Mouse (Mus musculus): Measurements from ENCODE around the gene Ifi35. TPM values are rescaled to one million over a fixed set of nuclear protein-coding genes. Genes with fewer than 3 reads are reported as not detected.
"Not testable (repeated sequence)": the region's sequence is repeated elsewhere in the genome, so short reads cannot be mapped to it uniquely, and the experiment has no call there.

The Ifi35 gene
- polyA plus RNA-seq, 1 experiment, result 61.9 TPM

DNA sequence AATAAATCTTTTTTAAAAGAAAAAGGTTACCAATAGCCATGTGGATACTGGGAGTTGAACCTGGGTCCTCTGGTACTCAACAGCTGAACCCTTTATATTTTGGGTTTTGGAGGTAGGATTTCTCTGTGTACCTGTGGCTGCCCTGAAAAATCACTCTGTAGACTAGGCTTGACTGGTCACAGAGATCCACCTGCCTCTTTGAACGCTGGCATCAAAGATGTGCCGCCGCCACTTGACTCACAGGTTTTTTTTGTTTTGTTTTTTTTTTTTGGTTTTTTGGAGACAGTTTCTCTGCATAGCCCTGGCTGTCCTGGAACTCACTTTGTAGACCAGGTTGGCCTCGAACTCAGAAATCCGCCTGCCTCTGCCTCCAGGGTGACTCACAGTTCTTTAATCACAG is 421 bp upstream of the Ifi35 start:
- DNase-seq (ENCODE audit: low read depth), result no peak

- DNase-seq (ENCODE audit: low read depth), result no peak
Observed at GRCm38 (mm10) chr11:101448899-101449298, 692 bp downstream of the Ifi35 start.

DNA sequence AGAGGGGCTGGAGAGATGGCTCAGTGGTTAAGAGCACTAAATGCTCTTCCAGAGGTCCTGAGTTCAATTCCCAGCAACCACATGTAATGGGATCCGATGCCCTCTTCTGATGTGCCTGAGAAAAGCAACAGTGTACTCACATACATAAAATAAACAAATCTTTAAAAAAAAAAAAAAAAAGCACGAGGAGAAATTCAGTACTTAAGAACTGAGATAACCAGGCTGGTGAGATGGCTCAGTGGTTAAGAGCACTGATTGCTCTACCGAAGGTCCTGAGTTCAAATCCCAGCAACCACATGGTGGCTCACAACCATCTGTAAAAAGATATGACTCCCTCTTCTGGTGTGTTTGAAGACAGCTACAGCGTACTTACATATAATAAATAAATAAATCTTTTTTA is 1.4 kb downstream of the Ifi35 start:
- not testable (repeated sequence) for DNase-seq (ENCODE audit: low read depth)

GRCm38 (mm10) chr11:101450394-101450793 is 2.2 kb downstream of the Ifi35 start:
- DNase-seq (ENCODE audit: low read depth), result no peak

DNA sequence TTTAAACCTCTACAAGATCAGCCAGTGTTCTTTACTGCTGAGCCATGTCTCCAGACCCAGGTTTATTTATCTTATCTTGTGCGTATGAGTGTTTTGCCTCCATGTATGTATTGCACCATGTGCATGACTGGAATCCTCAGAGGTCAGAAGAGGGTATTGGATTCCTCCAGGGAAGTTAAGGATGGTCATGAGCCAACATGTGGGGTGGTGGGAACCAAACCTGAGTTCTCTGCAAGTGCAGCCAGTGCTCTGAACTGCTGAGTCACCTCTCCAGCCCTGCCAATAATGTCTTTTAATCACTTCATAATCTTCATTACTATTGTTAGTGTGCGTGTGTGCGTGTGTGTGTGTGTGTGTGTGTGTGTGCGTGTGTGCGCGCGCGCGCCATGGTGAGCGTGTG is 3.3 kb downstream of the Ifi35 start:
- peak; percentile 70 for DNase-seq (ENCODE audit: low read depth)

- DNase-seq (ENCODE audit: low read depth), result peak; percentile 65
Observed at GRCm38 (mm10) chr11:101452093-101452774, 4.0 kb downstream of the Ifi35 start.

DNA sequence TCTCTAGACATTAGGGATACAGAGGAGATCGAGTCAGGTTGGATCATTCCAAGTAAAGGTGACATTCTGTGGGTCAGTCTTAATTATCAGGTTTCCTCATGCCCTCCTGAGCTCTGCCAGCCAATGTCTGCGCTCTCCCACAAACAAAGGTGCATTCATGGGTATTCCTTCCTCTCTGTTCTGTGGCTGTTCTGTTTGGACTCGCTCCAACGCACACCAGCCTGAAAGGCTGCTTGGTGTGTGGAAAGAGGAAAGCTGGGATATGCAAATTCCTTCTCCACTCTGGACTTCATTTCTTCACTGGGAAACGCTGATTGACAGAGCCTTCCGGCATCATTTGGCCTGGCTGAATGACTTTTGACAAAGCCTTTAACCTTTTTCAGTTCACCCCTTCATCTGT is 6.5 kb downstream of the Ifi35 start:
- DNase-seq (ENCODE audit: low read depth), result peak; percentile 87

DNA sequence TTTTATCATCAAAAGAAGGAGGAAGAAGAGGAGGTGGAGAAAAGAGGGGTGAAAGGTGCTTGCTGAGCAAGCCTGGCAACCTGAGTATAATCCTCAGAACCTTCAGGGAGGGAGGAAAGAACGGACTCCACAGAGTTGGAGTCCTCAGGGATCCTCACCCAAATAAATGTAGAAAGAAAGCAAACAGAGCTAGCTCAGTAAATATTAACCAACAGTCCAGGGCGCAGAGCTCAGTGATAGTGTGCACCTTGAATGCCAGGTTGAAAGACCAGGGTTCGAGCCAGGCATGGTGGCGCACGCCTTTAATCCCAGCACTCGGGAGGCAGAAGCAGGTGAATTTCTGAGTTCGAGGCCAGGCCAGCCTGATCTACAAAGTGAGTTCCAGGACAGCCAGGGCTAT is 7.4 kb downstream of the Ifi35 start:
- DNase-seq (ENCODE audit: low read depth), result no peak

DNA sequence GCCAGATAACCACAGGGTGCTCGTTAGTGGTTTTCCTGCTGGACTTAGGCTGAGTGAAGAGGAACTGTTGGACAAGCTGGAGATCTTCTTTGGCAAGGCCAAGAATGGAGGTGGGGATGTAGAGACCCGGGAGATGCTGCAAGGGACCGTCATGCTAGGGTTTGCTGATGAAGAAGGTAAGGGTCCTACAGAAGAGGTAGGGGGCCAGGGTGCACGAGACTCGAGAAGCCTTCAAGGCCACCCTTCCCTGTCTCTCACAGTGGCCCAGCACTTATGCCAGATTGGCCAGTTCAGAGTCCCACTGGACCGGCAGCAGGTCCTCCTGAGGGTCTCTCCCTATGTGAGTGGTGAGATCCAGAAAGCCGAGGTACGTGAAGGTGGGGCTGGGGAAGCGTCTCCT is 9.4 kb downstream of the Ifi35 start:
- DNase-seq (ENCODE audit: low read depth), result no peak

GRCm38 (mm10) chr11:101458217-101458616 is 10.0 kb downstream of the Ifi35 start:
- no peak for DNase-seq (ENCODE audit: low read depth)

GRCm38 (mm10) chr11:101459716-101460115 is 11.5 kb downstream of the Ifi35 start:
- DNase-seq (ENCODE audit: low read depth), result no peak

GRCm38 (mm10) chr11:101460321-101460720 is 12.1 kb downstream of the Ifi35 start:
- DNase-seq (ENCODE audit: low read depth), result no peak

GRCm38 (mm10) chr11:101462141-101462540 is 13.9 kb downstream of the Ifi35 start:
- DNase-seq (ENCODE audit: low read depth), result no peak

DNA sequence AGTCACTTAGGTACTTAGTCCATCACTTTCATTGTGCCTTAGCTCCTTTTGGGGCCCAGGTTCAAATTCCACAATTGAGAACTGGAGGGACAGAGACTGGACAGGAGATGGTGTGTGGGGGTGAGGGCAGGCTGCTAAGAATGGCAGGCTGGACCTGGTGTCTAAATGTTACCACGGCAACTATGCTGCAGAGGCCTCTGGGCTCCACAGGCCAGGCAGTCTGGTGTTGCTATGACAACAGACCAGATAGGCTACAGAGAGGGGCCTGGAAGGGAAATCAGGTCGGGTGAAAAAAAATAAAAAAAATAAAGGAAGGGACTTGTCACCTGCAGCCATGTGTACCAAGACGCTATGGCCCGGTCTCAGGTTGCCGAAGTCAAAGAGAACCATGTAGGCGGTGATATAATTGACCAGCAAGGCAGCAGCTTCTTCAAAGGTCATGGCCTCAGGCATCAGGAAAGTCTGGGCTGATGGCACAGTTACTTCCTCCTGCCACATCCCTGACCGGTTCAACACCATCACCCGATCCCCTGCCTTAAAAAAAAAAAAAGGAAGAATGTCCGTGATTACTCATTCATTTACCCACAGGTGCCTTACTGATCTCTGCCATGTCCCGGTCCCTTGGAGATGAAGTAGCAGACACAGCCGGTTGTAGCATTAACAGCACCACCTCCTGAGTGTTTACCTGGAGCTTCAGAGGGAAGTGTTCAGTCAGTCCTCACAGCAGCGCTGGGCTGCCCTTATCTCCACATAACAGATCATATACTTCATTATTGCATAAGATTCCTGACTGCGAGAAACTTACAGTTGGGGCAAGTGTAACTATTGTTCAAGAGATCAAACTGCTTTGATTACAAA is 14.6 kb downstream of the Ifi35 start:
- no peak for DNase-seq (ENCODE audit: low read depth)

DNA sequence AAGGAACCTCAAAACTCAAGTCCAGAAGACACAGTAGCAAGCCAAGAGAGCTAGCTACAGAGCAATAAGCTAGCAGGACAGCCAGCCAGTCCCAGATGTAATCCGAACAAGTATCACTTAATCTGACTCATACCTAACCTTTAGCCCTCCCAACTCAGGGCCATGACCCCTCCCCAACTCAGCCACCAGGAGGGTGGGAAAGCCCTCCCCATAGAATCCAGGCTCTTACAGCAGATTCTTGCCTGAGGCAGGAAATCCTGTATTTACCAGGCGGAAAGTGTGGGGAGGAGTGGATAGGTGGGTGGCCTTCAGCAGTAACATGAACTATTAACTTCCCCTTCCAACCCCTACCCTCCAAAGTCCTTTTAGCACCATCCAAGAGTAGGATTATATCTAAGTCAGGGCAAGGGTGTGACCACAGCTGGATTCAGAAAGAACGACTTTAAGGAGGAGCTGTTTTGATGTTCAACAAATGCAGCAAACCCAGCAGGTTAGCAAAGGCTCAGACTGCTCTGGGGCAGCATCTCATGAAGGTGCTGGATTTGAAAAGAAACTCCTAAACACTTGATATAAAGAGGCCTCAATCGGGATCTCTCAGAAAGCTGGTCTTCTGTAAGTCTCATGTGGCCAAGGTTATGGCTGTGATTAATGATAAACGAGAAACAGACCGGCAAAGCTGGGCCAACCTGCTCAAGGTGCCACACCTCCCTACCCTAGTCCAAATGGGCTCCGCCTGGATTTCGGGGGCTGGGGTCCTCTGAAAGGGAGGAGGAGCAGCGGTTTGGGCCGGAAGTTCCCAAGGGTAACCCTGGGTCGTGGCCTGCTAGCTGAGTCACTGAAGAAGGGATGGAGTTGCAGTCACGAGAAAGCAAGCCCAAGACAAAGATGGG is 16.2 kb downstream of the Ifi35 start, which contains the start of gene Rnd2:
Rnd2 (plus strand) TSS at position 789 of the 890 bp plus-strand sequence.
- DNase-seq (ENCODE audit: low read depth), result no peak

DNA sequence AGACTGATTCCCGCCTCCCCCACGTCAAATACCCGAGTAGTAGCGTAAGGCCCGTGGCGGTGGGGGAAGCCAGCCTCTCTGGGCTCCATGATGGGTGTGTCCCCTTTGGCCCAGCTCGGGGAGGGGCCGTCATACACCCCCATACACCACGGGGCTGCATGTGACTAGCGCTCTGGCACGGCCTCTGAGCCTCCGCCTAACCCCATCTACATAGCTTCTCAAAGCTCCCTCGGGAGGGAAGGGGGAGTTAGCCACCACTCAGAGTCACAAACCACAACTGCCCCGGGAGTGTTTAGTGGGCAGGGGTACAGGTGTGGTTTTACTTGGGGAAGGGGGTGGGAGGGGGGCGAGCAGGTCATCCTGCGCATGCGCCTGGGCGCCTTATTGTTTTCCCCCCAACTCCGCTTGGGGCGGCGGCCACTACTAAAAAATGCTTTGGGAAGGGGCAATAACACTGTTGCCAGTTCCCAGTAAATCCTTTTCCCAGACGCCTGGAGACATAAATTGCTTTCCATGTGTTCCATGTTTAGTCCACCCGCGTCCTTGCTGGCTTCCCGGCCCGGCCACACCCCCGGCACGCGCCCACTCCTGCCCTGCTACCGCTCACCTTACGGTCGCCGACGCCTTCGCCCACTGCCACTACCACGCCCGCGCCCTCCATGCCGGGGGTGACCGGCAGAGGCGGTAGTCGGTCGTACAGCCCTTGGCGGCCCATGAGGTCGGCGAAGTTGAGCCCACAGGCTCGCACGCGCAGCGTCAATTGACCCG is 17.1 kb downstream of the Ifi35 start:
- no peak for DNase-seq (ENCODE audit: low read depth)

- DNase-seq (ENCODE audit: low read depth), result no peak
Observed at GRCm38 (mm10) chr11:101465869-101466551, 17.8 kb downstream of the Ifi35 start, which contains the start of gene Vat1. Gene Vat1, minus strand, starts transcription at chr11:101466230.

GRCm38 (mm10) chr11:101466552-101466950 is 18.3 kb downstream of the Ifi35 start:
- not testable (repeated sequence) for DNase-seq (ENCODE audit: low read depth)

DNA sequence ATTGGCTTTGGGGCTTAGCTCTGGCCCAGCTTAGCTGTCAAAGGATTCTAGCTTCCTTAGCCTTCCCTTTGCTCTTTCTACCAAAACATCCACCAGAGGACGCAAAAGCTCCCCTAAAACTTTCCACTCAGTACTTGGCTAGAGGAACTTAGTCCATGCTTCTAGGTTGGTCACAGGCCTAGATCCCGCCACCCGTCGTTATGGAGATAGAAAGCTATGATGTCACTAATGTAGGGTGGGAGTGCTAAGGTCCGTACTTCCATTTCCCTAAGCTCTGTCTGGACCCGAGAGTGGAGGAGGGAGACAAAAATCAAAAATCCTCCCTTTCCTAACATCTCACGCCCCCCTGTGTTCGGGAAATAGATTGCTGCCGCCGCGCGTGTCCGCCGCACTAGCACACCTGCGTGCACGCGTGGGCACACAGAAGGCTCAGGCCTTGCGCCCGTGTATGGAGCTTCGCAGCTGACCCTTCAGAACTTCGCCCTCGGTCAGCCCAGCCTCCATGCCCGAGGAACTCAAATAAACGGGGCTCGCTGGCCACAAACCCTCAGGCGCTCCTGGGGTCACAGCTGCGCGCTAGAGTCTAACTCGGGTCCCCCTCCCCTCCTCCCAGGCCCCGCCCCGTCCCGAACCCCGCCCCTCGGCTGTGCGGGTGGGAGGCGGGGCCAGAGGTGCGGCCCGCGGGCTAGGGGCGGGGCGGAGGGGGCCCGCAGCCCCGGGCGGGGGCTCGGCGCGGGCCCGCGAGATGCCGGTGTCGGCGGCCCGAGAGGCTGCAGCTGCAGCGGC is 19.5 kb downstream of the Ifi35 start:
- DNase-seq (ENCODE audit: low read depth), result no peak

DNA sequence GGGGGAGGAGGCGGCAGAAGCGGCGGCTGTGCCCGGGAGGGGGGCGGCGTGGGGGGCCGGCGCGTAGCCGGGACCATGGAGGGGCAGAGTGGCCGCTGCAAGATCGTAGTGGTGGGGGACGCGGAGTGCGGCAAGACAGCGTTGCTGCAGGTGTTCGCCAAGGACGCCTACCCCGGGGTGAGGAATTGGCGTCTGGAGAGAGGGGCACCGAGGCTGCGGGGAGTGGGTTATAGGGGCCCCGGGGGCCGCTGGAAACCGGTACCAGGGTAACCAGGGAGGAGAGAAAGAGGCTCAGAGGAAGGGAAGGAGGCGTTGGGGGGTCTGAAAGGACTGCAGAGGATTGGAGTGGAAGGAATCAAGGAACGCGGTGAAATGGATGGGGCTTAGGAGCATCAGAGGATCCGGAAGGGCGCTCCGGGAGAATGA is 20.1 kb downstream of the Ifi35 start:
- no peak for DNase-seq (ENCODE audit: low read depth)

Measured in gonadal fat pad, adult 2 months (tissue).